Mouse (Mus musculus) CH12.LX (cell line): ENCODE data around the gene Rasgef1a. TPM values are rescaled to one million over a fixed set of nuclear protein-coding genes. Genes with fewer than 3 reads are reported as not detected.

ENCODE experiments used
- DNase-seq: peaks from one replicate; pipeline ENCODE4 v3.0.0-alpha.2; 2013; ENCODE audit errors: extremely low read depth
- H3K27ac ChIP-seq: 2 replicates; pipeline ENCODE4 v1.5.1; 2012; ENCODE audit warnings: low read depth, mild to moderate bottlenecking, control low read depth, moderate library complexity; ENCODE audit not compliant: insufficient read depth
- H3K27me3 ChIP-seq: replicated peaks from 2 replicates; pipeline ENCODE3; 2012; ENCODE audit warnings: inconsistent platforms
- H3K36me3 ChIP-seq, 2 experiments: replicated peaks in 1 of 2; 2 replicates each; pipeline versions ENCODE3 to v1.6.1; 2012; ENCODE audit warnings: inconsistent platforms in 1 of 2, low read length in 1 of 2, mild to moderate bottlenecking in 1 of 2, mixed read lengths in 1 of 2, moderate library complexity in 1 of 2; ENCODE audit not compliant: control insufficient read depth in 1 of 2, insufficient read depth in 1 of 2
- H3K4me1 ChIP-seq, 2 experiments: 2 replicates each; pipeline ENCODE4 v1.6.1; 2012; ENCODE audit warnings: inconsistent platforms in 1 of 2, moderate library complexity in 1 of 2; ENCODE audit not compliant: insufficient read depth in 2 of 2, control insufficient read depth in 1 of 2
- H3K4me2 ChIP-seq: 2 replicates; pipeline ENCODE4 v1.6.1; 2012; ENCODE audit warnings: low read depth, mild to moderate bottlenecking, control low read depth; ENCODE audit not compliant: poor library complexity, insufficient read depth, severe bottlenecking
- H3K4me3 ChIP-seq, 3 experiments: fragments of 150-350 bp in 1 of 3; sonication (generic) in 1 of 3; replicated peaks in 1 of 3; 2 replicates each; pipeline versions ENCODE3 to v1.5.1; 2011 to 2012; ENCODE audit warnings: low read depth in 2 of 3, low read length in 2 of 3, mild to moderate bottlenecking in 2 of 3, moderate library complexity in 2 of 3, control low read depth in 1 of 3, improper control_type of control experiment in 1 of 3, inconsistent platforms in 1 of 3, mixed read lengths in 1 of 3; ENCODE audit not compliant: poor library complexity in 1 of 3
- H3K79me2 ChIP-seq: replicated peaks from 2 replicates; pipeline ENCODE4 v1.6.1; 2012; ENCODE audit warnings: mild to moderate bottlenecking, moderate library complexity; ENCODE audit not compliant: control insufficient read depth, poor library complexity, insufficient read depth, severe bottlenecking; ENCODE audit errors: extremely low read depth
- H3K9ac ChIP-seq: 2 replicates; pipeline ENCODE4 v1.6.1; 2012; ENCODE audit warnings: low read depth, mild to moderate bottlenecking, control low read depth, moderate library complexity; ENCODE audit not compliant: insufficient read depth
- H3K9me3 ChIP-seq: replicated peaks from 2 replicates; pipeline ENCODE3; 2012; ENCODE audit warnings: low read length, inconsistent platforms, mixed read lengths
- CHD1 ChIP-seq: IDR thresholded peaks from 2 replicates; pipeline ENCODE4 v1.6.1; 2012; ENCODE audit warnings: low read depth, low read length, improper control_type of control experiment, inconsistent platforms
- HCFC1 ChIP-seq: IDR thresholded peaks from 2 replicates; pipeline ENCODE4 v1.6.1; 2012; ENCODE audit warnings: low read depth, mild to moderate bottlenecking, inconsistent platforms, low read length, improper control_type of control experiment
- JUN ChIP-seq: IDR thresholded peaks from 2 replicates; pipeline ENCODE4 v1.6.1; 2011; ENCODE audit warnings: low read depth, mild to moderate bottlenecking, low read length, improper control_type of control experiment, moderate library complexity; ENCODE audit not compliant: insufficient read depth
- JUND ChIP-seq: conservative IDR thresholded peaks from 2 replicates; pipeline ENCODE4 v1.6.1; 2011; ENCODE audit warnings: low read depth, low read length, improper control_type of control experiment
- MAZ ChIP-seq: IDR thresholded peaks from 2 replicates; pipeline ENCODE4 v1.6.1; 2012; ENCODE audit warnings: low read depth, mild to moderate bottlenecking, inconsistent platforms, low read length, improper control_type of control experiment, moderate library complexity
- MXI1 ChIP-seq: IDR thresholded peaks from 2 replicates; pipeline ENCODE4 v1.6.1; 2011; ENCODE audit warnings: mild to moderate bottlenecking, low read depth, low read length, improper control_type of control experiment
- NRF1 ChIP-seq: IDR thresholded peaks from 2 replicates; pipeline ENCODE4 v1.6.1; 2014; ENCODE audit warnings: low read depth, mild to moderate bottlenecking, inconsistent platforms, low read length, improper control_type of control experiment, moderate library complexity
- POLR2AphosphoS2 ChIP-seq: IDR thresholded peaks from 2 replicates; pipeline ENCODE4 v1.6.1; 2011; ENCODE audit warnings: low read depth, low read length, improper control_type of control experiment
- RAD21 ChIP-seq: IDR thresholded peaks from 2 replicates; pipeline ENCODE4 v1.6.1; 2011; ENCODE audit warnings: low read depth, mild to moderate bottlenecking, low read length, improper control_type of control experiment, moderate library complexity
- SIN3A ChIP-seq: IDR thresholded peaks from 2 replicates; pipeline ENCODE4 v1.6.1; 2012; ENCODE audit warnings: low read length, improper control_type of control experiment, inconsistent platforms
- TBP ChIP-seq: conservative IDR thresholded peaks from 2 replicates; pipeline ENCODE4 v1.6.1; 2011; ENCODE audit warnings: low read depth, low read length, improper control_type of control experiment
- dilution Hi-C: fragments of 300-500 bp; cut with MboI; formaldehyde crosslinking; loops from 2 replicates; pipeline ENCODE4 v1.14.3; 2020; ENCODE audit warnings: low sequenced_read_pairs; ENCODE audit not compliant: extremely low pct_unique_long_range_greater_than_20kb, extremely low pct_ligation_motif_present
- in situ Hi-C: fragments of 300-500 bp; cut with MboI; formaldehyde crosslinking; loops from 3 replicates; pipeline ENCODE4 v1.14.3; 2019; ENCODE audit warnings: low sequenced_read_pairs, low pct_ligation_motif_present, low pct_unique_long_range_greater_than_20kb, mixed read lengths
- polyA plus RNA-seq: library from polyadenylated mRNA; unstranded; fragments of >175 nt; gene quantifications from 2 replicates; pipeline ENCODE4 v1.2.1, GENCODE M21; 2012; ENCODE audit warnings: low read depth; ENCODE audit not compliant: insufficient read length
- total RNA-seq, 2 experiments: library from RNA; depleted of rRNA; stranded (reverse); fragments of 300-350 nt in 1 of 2; fragments of >200 nt in 1 of 2; gene quantifications; 2 replicates each; pipeline ENCODE4 v1.2.3; 2012 to 2014

The Rasgef1a gene
- total and polyA plus RNA-seq, 3 experiments = 0.13 TPM; not detected in 2

GRCm38 (mm10) chr6:118015971-118016370 is 4.7 kb downstream of the Rasgef1a start:
- in situ Hi-C loops (no loop called here), dilution Hi-C loops (no loop called here)

GRCm38 (mm10) chr6:118018666-118019065 is 7.4 kb downstream of the Rasgef1a start:
- Histone ChIP-seq H3K4me3 (no peak overlapping the region), H3K9ac (no peak overlapping the region), H3K27ac (no peak overlapping the region), H3K4me2 (no peak overlapping the region), H3K9me3 (no peaks in the 10 kb centered on the region), H3K79me2 (no peaks in the 10 kb centered on the region), H3K4me1 (no peaks in the 10 kb centered on the region), H3K36me3 (no peaks in the 10 kb centered on the region), H3K27me3 (peaks cover 92% of the 10 kb centered on the region)
- dilution Hi-C loops = no loop called here
- in situ Hi-C loops = no loop called here
- DNase-seq = no peak
- no peak for TF ChIP-seq JUND
- no peak for TF ChIP-seq SIN3A
- no peak for TF ChIP-seq RAD21
- TF ChIP-seq MAZ = no peak

More at GRCm38 (mm10) chr6:118015971-118016370, 4.7 kb downstream of the Rasgef1a start:
- no peak overlapping the region for H3K4me2 ChIP-seq
- no peak overlapping the region for H3K9ac ChIP-seq
- TF ChIP-seq HCFC1 = no peak
- TF ChIP-seq POLR2AphosphoS2 = no peak
- no peak for TF ChIP-seq CHD1
- TF ChIP-seq JUN = no peak
- TF ChIP-seq NRF1 = no peak
- TF ChIP-seq MXI1 = no peak
- no peak overlapping the region for H3K27ac ChIP-seq
- H3K4me1 ChIP-seq = no peaks in the 10 kb centered on the region
- no peaks in the 10 kb centered on the region for H3K79me2 ChIP-seq
- no peak for DNase-seq
- no peak overlapping the region for H3K4me3 ChIP-seq
- peaks cover 90% of the 10 kb centered on the region for H3K27me3 ChIP-seq
- no peaks in the 10 kb centered on the region for H3K36me3 ChIP-seq
- no peaks in the 10 kb centered on the region for H3K9me3 ChIP-seq

- Histone ChIP-seq H3K4me2 (no peak overlapping the region), H3K9ac (no peak overlapping the region), H3K79me2 (no peaks in the 10 kb centered on the region), H3K27ac (no peak overlapping the region), H3K4me3 (no peak overlapping the region), H3K9me3 (no peaks in the 10 kb centered on the region), H3K36me3 (no peaks in the 10 kb centered on the region), H3K27me3 (peaks cover 86% of the 10 kb centered on the region), H3K4me1 (no peaks in the 10 kb centered on the region)
- TF ChIP-seq MXI1 (no peak), SIN3A (no peak), TBP (no peak)
- DNase-seq = no peak
- in situ Hi-C loops (no loop called here), dilution Hi-C loops (no loop called here)
Measured at GRCm38 (mm10) chr6:118019569-118019968, 8.3 kb downstream of the Rasgef1a start.
